Mouse (Mus musculus) right cerebral cortex, adult 18-20 months (tissue): ENCODE results near the gene Rrn3.
"Not testable (repeated sequence)": the region's sequence is repeated elsewhere in the genome, so short reads cannot be mapped to it uniquely, and the experiment has no call there.

Experiments
- DNase-seq: peaks from one replicate; pipeline ENCODE4 v3.0.0; 2022; ENCODE audit warnings: mixed read lengths

Gene Rrn3

GRCm38 (mm10) chr16:13780353-13781036, at the start of gene Rrn3:
Gene Rrn3 (plus strand): TSS chr16:13780708.
- peak; percentile 93 for DNase-seq

GRCm38 (mm10) chr16:13732786-13733185, 47.7 kb upstream of the Rrn3 start:
- DNase-seq, result no peak

GRCm38 (mm10) chr16:13733518-13734137, 46.9 kb upstream of the Rrn3 start:
- peak; percentile 70 for DNase-seq

- no peak for DNase-seq
These were observed 44.5 kb upstream of the Rrn3 start for GRCm38 (mm10) chr16:13735977-13736376.

- DNase-seq, result not testable (repeated sequence)
These were observed 41.5 kb upstream of the Rrn3 start for GRCm38 (mm10) chr16:13739044-13739443.

GRCm38 (mm10) chr16:13740844-13741243, 39.7 kb upstream of the Rrn3 start:
- no peak for DNase-seq

- no peak for DNase-seq
These were observed 32.8 kb upstream of the Rrn3 start for GRCm38 (mm10) chr16:13747708-13748107.

GRCm38 (mm10) chr16:13748124-13748523, 32.4 kb upstream of the Rrn3 start:
- no peak for DNase-seq

- not testable (repeated sequence) for DNase-seq
These were observed 31.7 kb upstream of the Rrn3 start for GRCm38 (mm10) chr16:13748813-13749212.

GRCm38 (mm10) chr16:13749306-13749705, 31.2 kb upstream of the Rrn3 start:
- DNase-seq, result no peak

GRCm38 (mm10) chr16:13749981-13750380, 30.5 kb upstream of the Rrn3 start:
- no peak for DNase-seq

GRCm38 (mm10) chr16:13750626-13751025, 29.9 kb upstream of the Rrn3 start:
- no peak for DNase-seq

GRCm38 (mm10) chr16:13753986-13754385, 26.5 kb upstream of the Rrn3 start:
- DNase-seq, result no peak

- DNase-seq, result peak; percentile 94
These were observed 25.9 kb upstream of the Rrn3 start for GRCm38 (mm10) chr16:13754400-13755190.

- no peak for DNase-seq
These were observed 22.7 kb upstream of the Rrn3 start for GRCm38 (mm10) chr16:13757823-13758222.

- not testable (repeated sequence) for DNase-seq
These were observed 17.7 kb upstream of the Rrn3 start for GRCm38 (mm10) chr16:13762807-13763206.

GRCm38 (mm10) chr16:13764519-13764918, 16.0 kb upstream of the Rrn3 start:
- DNase-seq, result no peak

GRCm38 (mm10) chr16:13766367-13766766, 14.1 kb upstream of the Rrn3 start:
- no peak for DNase-seq

GRCm38 (mm10) chr16:13771603-13772002, 8.9 kb upstream of the Rrn3 start:
- DNase-seq, result not testable (repeated sequence)

GRCm38 (mm10) chr16:13772051-13772450, 8.5 kb upstream of the Rrn3 start:
- not testable (repeated sequence) for DNase-seq

- not testable (repeated sequence) for DNase-seq
These were observed 6.5 kb upstream of the Rrn3 start for GRCm38 (mm10) chr16:13774011-13774410.

- DNase-seq, result not testable (repeated sequence)
These were observed 5.9 kb upstream of the Rrn3 start for GRCm38 (mm10) chr16:13774651-13775050.

- no peak for DNase-seq
These were observed 708 bp downstream of the Rrn3 start for GRCm38 (mm10) chr16:13781216-13781615.

GRCm38 (mm10) chr16:13785932-13786331, 5.4 kb downstream of the Rrn3 start:
- no peak for DNase-seq
